Mouse (Mus musculus): ENCODE results near the gene Slc26a5.

DNA sequence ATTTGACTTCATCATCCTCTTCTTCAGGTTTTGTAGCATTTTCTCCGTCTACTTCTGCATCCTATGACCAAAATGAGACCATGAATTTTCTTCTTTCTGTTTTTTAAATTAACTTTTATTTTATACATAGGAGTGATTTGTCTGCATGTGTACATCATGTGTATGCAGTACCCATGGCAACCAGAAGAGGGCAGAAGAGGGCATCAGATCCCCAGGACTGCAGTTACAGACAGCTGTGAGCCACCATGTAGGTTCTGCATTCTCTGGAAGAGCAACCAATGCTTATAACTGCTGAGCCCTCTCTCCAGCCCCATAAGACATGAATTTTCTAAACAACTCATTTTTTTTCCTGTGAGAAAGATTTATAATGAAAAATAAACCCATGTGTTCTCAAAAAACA is 51.4 kb downstream of the Slc26a5 start:
- TF ChIP-seq EP300 (IDR thresholded peaks at IDR 0.05; ENCODE audit: insufficient read depth, low read depth, low read length) (no peak), CTCF (IDR thresholded peaks at IDR 0.05; ENCODE audit: low read depth, low read length) (peak; percentile 65), POLR2A (IDR thresholded peaks at IDR 0.05; ENCODE audit: insufficient read depth, low read length) (no peak)
